Mouse (Mus musculus): ENCODE measurements around the gene Ccr8. TPM values are rescaled to one million over a fixed set of nuclear protein-coding genes. Genes with fewer than 3 reads are reported as not detected.

Ccr8 gene
- not detected in 2 replicates for polyA plus RNA-seq (2012; rRNA removed)

- Histone ChIP-seq H3K36me3 (ENCODE audit: control insufficient read depth, insufficient read depth, low read length) (no peaks in the 10 kb centered on the region), H3K4me3 (ENCODE audit: control insufficient read depth, low read depth, low read length) (no peak within 1 kb of the TSS), H3K27ac (ENCODE audit: control insufficient read depth, insufficient read depth, low read depth, low read length) (no peak within 1 kb of the TSS), H3K27me3 (ENCODE audit: control insufficient read depth, insufficient read depth, low read length) (no peaks in the 10 kb centered on the region), H3K4me1 (ENCODE audit: control insufficient read depth, insufficient read depth, low read length) (no peaks in the 10 kb centered on the region)
- TF ChIP-seq CTCF (IDR thresholded peaks at IDR 0.05; ENCODE audit: control insufficient read depth, insufficient read depth, insufficient replicate concordance, low read depth, low read length), result no peak
- TF ChIP-seq POLR2A (IDR thresholded peaks at IDR 0.05; ENCODE audit: control insufficient read depth, low read depth, low read length), result no peak
Measured at GRCm38 (mm10) chr9:120091696-120092238, at the start of gene Ccr8. TSS of gene Ccr8 (plus strand) at chr9:120092114.

DNA sequence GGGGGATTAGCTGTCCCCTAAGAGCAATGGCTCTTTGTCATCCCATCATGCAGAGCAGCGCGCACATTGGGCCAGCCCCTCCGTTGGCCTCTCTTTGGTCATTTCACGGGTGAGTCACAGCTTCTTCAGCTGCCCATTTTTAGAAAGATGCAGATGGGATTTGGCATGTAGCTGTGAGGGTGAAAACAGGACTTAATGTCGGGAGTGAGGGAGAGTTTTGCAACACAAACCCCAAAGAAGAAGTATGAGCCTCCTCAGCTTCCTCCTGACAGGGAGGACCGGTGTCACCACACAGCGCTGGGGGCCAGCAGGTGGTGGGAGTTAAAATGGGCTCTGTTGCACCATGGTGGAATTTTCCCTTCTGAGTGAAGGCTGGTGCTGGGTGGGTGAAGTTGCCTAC, 48.8 kb upstream of the Ccr8 start:
- no peak overlapping the region for H3K4me3 ChIP-seq (ENCODE audit: control insufficient read depth, low read depth, low read length)
- TF ChIP-seq POLR2A (IDR thresholded peaks at IDR 0.05; ENCODE audit: control insufficient read depth, low read depth, low read length) (no peak), CTCF (IDR thresholded peaks at IDR 0.05; ENCODE audit: control insufficient read depth, insufficient read depth, insufficient replicate concordance, low read depth, low read length) (no peak)
- no peaks in the 10 kb centered on the region for H3K36me3 ChIP-seq (ENCODE audit: control insufficient read depth, insufficient read depth, low read length)
- H3K27me3 ChIP-seq (ENCODE audit: control insufficient read depth, insufficient read depth, low read length), result no peaks in the 10 kb centered on the region
- H3K27ac ChIP-seq (ENCODE audit: control insufficient read depth, insufficient read depth, low read depth, low read length), result no peak overlapping the region
- H3K4me1 ChIP-seq (ENCODE audit: control insufficient read depth, insufficient read depth, low read length), result no peaks in the 10 kb centered on the region

GRCm38 (mm10) chr9:120048495-120048894, 43.4 kb upstream of the Ccr8 start:
- H3K4me3 ChIP-seq (ENCODE audit: control insufficient read depth, low read depth, low read length), result no peak overlapping the region
- no peaks in the 10 kb centered on the region for H3K27me3 ChIP-seq (ENCODE audit: control insufficient read depth, insufficient read depth, low read length)
- H3K4me1 ChIP-seq (ENCODE audit: control insufficient read depth, insufficient read depth, low read length), result no peaks in the 10 kb centered on the region
- H3K36me3 ChIP-seq (ENCODE audit: control insufficient read depth, insufficient read depth, low read length), result no peaks in the 10 kb centered on the region
- H3K27ac ChIP-seq (ENCODE audit: control insufficient read depth, insufficient read depth, low read depth, low read length), result no peak overlapping the region
- TF ChIP-seq POLR2A (IDR thresholded peaks at IDR 0.05; ENCODE audit: control insufficient read depth, low read depth, low read length) (no peak), CTCF (IDR thresholded peaks at IDR 0.05; ENCODE audit: control insufficient read depth, insufficient read depth, insufficient replicate concordance, low read depth, low read length) (no peak)

- H3K27me3 ChIP-seq (ENCODE audit: control insufficient read depth, insufficient read depth, low read length), result no peaks in the 10 kb centered on the region
Measured at GRCm38 (mm10) chr9:120049407-120049806, 42.5 kb upstream of the Ccr8 start.

GRCm38 (mm10) chr9:120054545-120055277, 37.2 kb upstream of the Ccr8 start:
- Histone ChIP-seq H3K27me3 (ENCODE audit: control insufficient read depth, insufficient read depth, low read length) (no peaks in the 10 kb centered on the region), H3K27ac (ENCODE audit: control insufficient read depth, insufficient read depth, low read depth, low read length) (no peak overlapping the region), H3K4me3 (ENCODE audit: control insufficient read depth, low read depth, low read length) (no peak overlapping the region), H3K36me3 (ENCODE audit: control insufficient read depth, insufficient read depth, low read length) (no peaks in the 10 kb centered on the region), H3K4me1 (ENCODE audit: control insufficient read depth, insufficient read depth, low read length) (no peaks in the 10 kb centered on the region; the same call in 1 of the 2 replicates)
- no peak for TF ChIP-seq CTCF (IDR thresholded peaks at IDR 0.05; ENCODE audit: control insufficient read depth, insufficient read depth, insufficient replicate concordance, low read depth, low read length)
- no peak for TF ChIP-seq POLR2A (IDR thresholded peaks at IDR 0.05; ENCODE audit: control insufficient read depth, low read depth, low read length)

More at GRCm38 (mm10) chr9:120049407-120049806, 42.5 kb upstream of the Ccr8 start:
- TF ChIP-seq CTCF (IDR thresholded peaks at IDR 0.05; ENCODE audit: control insufficient read depth, insufficient read depth, insufficient replicate concordance, low read depth, low read length), result no peak
- no peak for TF ChIP-seq POLR2A (IDR thresholded peaks at IDR 0.05; ENCODE audit: control insufficient read depth, low read depth, low read length)
- Histone ChIP-seq H3K27ac (ENCODE audit: control insufficient read depth, insufficient read depth, low read depth, low read length) (no peak overlapping the region), H3K4me1 (ENCODE audit: control insufficient read depth, insufficient read depth, low read length) (no peaks in the 10 kb centered on the region), H3K36me3 (ENCODE audit: control insufficient read depth, insufficient read depth, low read length) (no peaks in the 10 kb centered on the region), H3K4me3 (ENCODE audit: control insufficient read depth, low read depth, low read length) (no peak overlapping the region)

- Histone ChIP-seq H3K27ac (ENCODE audit: control insufficient read depth, insufficient read depth, low read depth, low read length) (no peak overlapping the region), H3K36me3 (ENCODE audit: control insufficient read depth, insufficient read depth, low read length) (no peaks in the 10 kb centered on the region), H3K4me1 (ENCODE audit: control insufficient read depth, insufficient read depth, low read length) (no peaks in the 10 kb centered on the region; the same call in 1 of the 2 replicates), H3K4me3 (ENCODE audit: control insufficient read depth, low read depth, low read length) (no peak overlapping the region), H3K27me3 (ENCODE audit: control insufficient read depth, insufficient read depth, low read length) (no peaks in the 10 kb centered on the region)
- no peak for TF ChIP-seq POLR2A (IDR thresholded peaks at IDR 0.05; ENCODE audit: control insufficient read depth, low read depth, low read length)
- no peak for TF ChIP-seq CTCF (IDR thresholded peaks at IDR 0.05; ENCODE audit: control insufficient read depth, insufficient read depth, insufficient replicate concordance, low read depth, low read length)
Measured at GRCm38 (mm10) chr9:120056201-120056600, 35.7 kb upstream of the Ccr8 start.

- no peak for TF ChIP-seq POLR2A (IDR thresholded peaks at IDR 0.05; ENCODE audit: control insufficient read depth, low read depth, low read length)
- TF ChIP-seq CTCF (IDR thresholded peaks at IDR 0.05; ENCODE audit: control insufficient read depth, insufficient read depth, insufficient replicate concordance, low read depth, low read length), result no peak
- no peaks in the 10 kb centered on the region for H3K27me3 ChIP-seq (ENCODE audit: control insufficient read depth, insufficient read depth, low read length)
- no peak overlapping the region for H3K4me3 ChIP-seq (ENCODE audit: control insufficient read depth, low read depth, low read length)
- H3K4me1 ChIP-seq (ENCODE audit: control insufficient read depth, insufficient read depth, low read length), result no peaks in the 10 kb centered on the region; the same call in 1 of the 2 replicates
- H3K27ac ChIP-seq (ENCODE audit: control insufficient read depth, insufficient read depth, low read depth, low read length), result no peak overlapping the region
- no peaks in the 10 kb centered on the region for H3K36me3 ChIP-seq (ENCODE audit: control insufficient read depth, insufficient read depth, low read length)
Measured at GRCm38 (mm10) chr9:120058730-120059129, 33.2 kb upstream of the Ccr8 start.

Measured in testis, adult 2 months (tissue).